Mouse (Mus musculus) midbrain, embryonic 16.5 days (tissue): ENCODE measurements at regions not wholly inside any gene's neighbourhood (a gene's known extent, or its start where the extent isn't known, plus 50 kb on each side); places are given as distances from the start of the nearest gene placed in this dataset.
A peak's percentile ranks its signal among the peaks of the same experiment; 100 is the strongest.

Source experiments
- ATAC-seq: fragments of 200-750 bp; cut with Nextera tagmentation; 2 replicates; pipeline ENCODE4 v1.8.0; 2017; ENCODE audit warnings: moderate TSS enrichment
- H3K27ac ChIP-seq: fragments of 300-500 bp; sonication (generic); 2 replicates; pipeline ENCODE4 v1.5.1; 2014; ENCODE audit warnings: mild to moderate bottlenecking, low read length, mixed read lengths
- H3K27me3 ChIP-seq: fragments of 300-500 bp; sonication (generic); 2 replicates; pipeline ENCODE4 v1.6.1; 2014; ENCODE audit warnings: low read depth, low read length, mixed read lengths; ENCODE audit not compliant: control insufficient read depth, insufficient read depth
- H3K36me3 ChIP-seq: fragments of 300-500 bp; sonication (generic); 2 replicates; pipeline ENCODE4 v1.6.1; 2014; ENCODE audit warnings: mild to moderate bottlenecking, low read length, moderate library complexity, mixed read lengths; ENCODE audit not compliant: control insufficient read depth, insufficient read depth
- H3K4me1 ChIP-seq: fragments of 300-500 bp; sonication (generic); 2 replicates; pipeline ENCODE4 v1.6.1; 2014; ENCODE audit warnings: mild to moderate bottlenecking, low read length, mixed read lengths; ENCODE audit not compliant: control insufficient read depth, insufficient read depth
- H3K4me2 ChIP-seq: fragments of 300-500 bp; sonication (generic); 2 replicates; pipeline ENCODE4 v1.6.1; 2014; ENCODE audit warnings: mild to moderate bottlenecking, low read length, mixed read lengths
- H3K4me3 ChIP-seq: fragments of 300-500 bp; sonication (generic); 2 replicates; pipeline ENCODE4 v1.5.1; 2014; ENCODE audit warnings: low read depth, mild to moderate bottlenecking, low read length, moderate library complexity, mixed read lengths
- H3K9ac ChIP-seq: fragments of 300-500 bp; sonication (generic); 2 replicates; pipeline ENCODE4 v1.6.1; 2014; ENCODE audit warnings: low read depth, low read length, mixed read lengths
- H3K9me3 ChIP-seq: fragments of 300-500 bp; sonication (generic); replicated peaks from 2 replicates; pipeline ENCODE4 v1.6.1; 2014; ENCODE audit warnings: mild to moderate bottlenecking, low read length, mixed read lengths; ENCODE audit not compliant: control insufficient read depth, poor library complexity, severe bottlenecking
- WGBS: fragments of 180-500 bp; shearing (Covaris S2); extraction: QIAGEN DNeasy Blood & Tissue Kit; methylation state at CpG from one replicate; pipeline ENCODE4 v1.1.7; 2014; 5-methylcytosine and 5-hydroxymethylcytosine counted together

- ATAC-seq: no peak
- WGBS: 76% methylated on average over 2 of the region's 2 CpGs
Observed at GRCm38 (mm10) chr8:30982814-30983213, 2445.7 kb upstream of the 5930422O12Rik start.

GRCm38 (mm10) chr8:30988051-30988450, 2440.5 kb upstream of the 5930422O12Rik start:
- ATAC-seq: no peak
- Histone ChIP-seq H3K4me2 (no peak overlapping the region), H3K27me3 (no peaks in the 10 kb centered on the region), H3K36me3 (no peaks in the 10 kb centered on the region), H3K4me1 (no peaks in the 10 kb centered on the region), H3K4me3 (no peak overlapping the region), H3K9ac (no peak overlapping the region), H3K9me3 (no peaks in the 10 kb centered on the region), H3K27ac (no peak overlapping the region)
- WGBS: 76% methylated on average over 5 of the region's 5 CpGs

More at GRCm38 (mm10) chr8:30982814-30983213, 2445.7 kb upstream of the 5930422O12Rik start:
- Histone ChIP-seq H3K4me1 (no peaks in the 10 kb centered on the region), H3K27me3 (no peaks in the 10 kb centered on the region), H3K9ac (no peak overlapping the region), H3K36me3 (no peaks in the 10 kb centered on the region), H3K27ac (no peak overlapping the region), H3K4me3 (no peak overlapping the region), H3K4me2 (no peak overlapping the region), H3K9me3 (no peaks in the 10 kb centered on the region)

GRCm38 (mm10) chr8:30998657-30999056, 2429.9 kb upstream of the 5930422O12Rik start:
- ATAC-seq: no peak
- Histone ChIP-seq H3K4me2 (no peak overlapping the region), H3K9ac (no peak overlapping the region), H3K36me3 (no peaks in the 10 kb centered on the region), H3K9me3 (no peaks in the 10 kb centered on the region), H3K4me1 (peaks cover 2% of the 10 kb centered on the region; the same call in 1 of the 2 replicates), H3K4me3 (no peak overlapping the region), H3K27me3 (no peaks in the 10 kb centered on the region), H3K27ac (no peak overlapping the region)
- WGBS: 71% methylated on average over 9 of the region's 9 CpGs

- H3K27me3 ChIP-seq: no peaks in the 10 kb centered on the region
- H3K9me3 ChIP-seq: no peaks in the 10 kb centered on the region
- H3K4me1 ChIP-seq: peaks cover 1% of the 10 kb centered on the region; the same call in 1 of the 2 replicates
- no peak overlapping the region for H3K4me2 ChIP-seq
- H3K36me3 ChIP-seq: no peaks in the 10 kb centered on the region
- no peak overlapping the region for H3K27ac ChIP-seq
- H3K4me3 ChIP-seq: no peak overlapping the region
- no peak for ATAC-seq
- WGBS: 90% methylated on average over 6 of the region's 6 CpGs
- H3K9ac ChIP-seq: no peak overlapping the region
Observed at GRCm38 (mm10) chr8:31000120-31000519, 2428.4 kb upstream of the 5930422O12Rik start.

- WGBS: 24% methylated on average over 5 of the region's 5 CpGs
- ATAC-seq: peak; percentile 45; the same call in 1 of the 2 replicates
- H3K27ac ChIP-seq: no peak overlapping the region
Observed at GRCm38 (mm10) chr8:31001980-31002730, 2426.4 kb upstream of the 5930422O12Rik start.

GRCm38 (mm10) chr8:31008309-31008708, 2420.2 kb upstream of the 5930422O12Rik start:
- no peak overlapping the region for H3K9ac ChIP-seq
- H3K27me3 ChIP-seq: no peaks in the 10 kb centered on the region
- 56% methylated on average over 8 of the region's 8 CpGs for WGBS
- H3K4me2 ChIP-seq: no peak overlapping the region
- H3K36me3 ChIP-seq: no peaks in the 10 kb centered on the region
- ATAC-seq: no peak
- no peaks in the 10 kb centered on the region for H3K4me1 ChIP-seq
- no peak overlapping the region for H3K27ac ChIP-seq
- H3K4me3 ChIP-seq: no peak overlapping the region
- no peaks in the 10 kb centered on the region for H3K9me3 ChIP-seq

More at GRCm38 (mm10) chr8:31001980-31002730, 2426.4 kb upstream of the 5930422O12Rik start:
- no peaks in the 10 kb centered on the region for H3K4me1 ChIP-seq
- H3K9me3 ChIP-seq: no peaks in the 10 kb centered on the region
- H3K36me3 ChIP-seq: no peaks in the 10 kb centered on the region
- no peak overlapping the region for H3K4me2 ChIP-seq
- H3K9ac ChIP-seq: no peak overlapping the region
- no peaks in the 10 kb centered on the region for H3K27me3 ChIP-seq
- no peak overlapping the region for H3K4me3 ChIP-seq

- Histone ChIP-seq H3K4me2 (no peak overlapping the region), H3K27ac (no peak overlapping the region), H3K4me3 (no peak overlapping the region), H3K4me1 (no peaks in the 10 kb centered on the region), H3K9me3 (no peaks in the 10 kb centered on the region), H3K27me3 (no peaks in the 10 kb centered on the region), H3K9ac (no peak overlapping the region), H3K36me3 (no peaks in the 10 kb centered on the region)
- ATAC-seq: no peak
- WGBS: 66% methylated on average over 11 of the region's 11 CpGs
Observed at GRCm38 (mm10) chr8:31012068-31012467, 2416.4 kb upstream of the 5930422O12Rik start.

GRCm38 (mm10) chr8:31031721-31032591, 2396.6 kb upstream of the 5930422O12Rik start:
- Histone ChIP-seq H3K4me3 (peak overlapping the region; percentile 26), H3K4me1 (peaks cover 10% of the 10 kb centered on the region), H3K36me3 (no peaks in the 10 kb centered on the region), H3K4me2 (peak overlapping the region; percentile 62), H3K27me3 (no peaks in the 10 kb centered on the region), H3K9me3 (no peaks in the 10 kb centered on the region), H3K27ac (peak overlapping the region; percentile 87), H3K9ac (peak overlapping the region; percentile 57)
- ATAC-seq: peak; percentile 91
- WGBS: 5% methylated on average over 24 of the region's 24 CpGs

GRCm38 (mm10) chr8:31033281-31033680, 2395.2 kb upstream of the 5930422O12Rik start:
- ATAC-seq: peak; percentile 68
- H3K27ac ChIP-seq: peak overlapping the region; percentile 87
- peaks cover 10% of the 10 kb centered on the region for H3K4me1 ChIP-seq
- peak overlapping the region; percentile 62 for H3K4me2 ChIP-seq
- H3K4me3 ChIP-seq: peak overlapping the region; percentile 43
- H3K9ac ChIP-seq: peak overlapping the region; percentile 68; the same call in 1 of the 2 replicates
- WGBS: 2% methylated on average over 13 of the region's 13 CpGs
- H3K9me3 ChIP-seq: no peaks in the 10 kb centered on the region
- H3K27me3 ChIP-seq: no peaks in the 10 kb centered on the region
- H3K36me3 ChIP-seq: no peaks in the 10 kb centered on the region
